Mouse (Mus musculus): ENCODE results near the gene Olfr94. TPM values are rescaled to one million over a fixed set of nuclear protein-coding genes. Genes with fewer than 3 reads are reported as not detected.

Olfr94 gene
- polyA plus RNA-seq (2012; rRNA removed): not detected in 2 replicates

DNA sequence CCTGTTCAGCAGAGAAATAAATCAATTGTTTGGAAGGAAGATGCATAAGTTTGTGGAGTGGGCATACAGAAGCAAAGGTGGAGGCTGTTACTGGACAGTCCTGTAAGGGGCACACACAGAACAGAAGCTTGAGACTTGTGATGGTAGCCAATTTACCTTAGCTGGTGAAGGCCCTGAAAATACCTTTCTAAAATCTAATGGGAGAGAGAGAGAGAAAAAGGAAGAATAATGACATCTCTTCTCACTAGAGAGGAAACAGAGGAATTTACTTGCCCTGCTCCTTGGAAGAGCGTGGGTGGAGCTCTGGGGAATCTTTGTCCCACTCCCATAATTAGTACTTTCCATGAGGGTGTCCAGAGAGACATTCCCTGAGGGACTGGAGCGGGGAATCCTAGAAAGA is at the start of gene Olfr94:
Olfr94 (minus strand) TSS at position 101 of the 400 bp plus-strand sequence.

DNA sequence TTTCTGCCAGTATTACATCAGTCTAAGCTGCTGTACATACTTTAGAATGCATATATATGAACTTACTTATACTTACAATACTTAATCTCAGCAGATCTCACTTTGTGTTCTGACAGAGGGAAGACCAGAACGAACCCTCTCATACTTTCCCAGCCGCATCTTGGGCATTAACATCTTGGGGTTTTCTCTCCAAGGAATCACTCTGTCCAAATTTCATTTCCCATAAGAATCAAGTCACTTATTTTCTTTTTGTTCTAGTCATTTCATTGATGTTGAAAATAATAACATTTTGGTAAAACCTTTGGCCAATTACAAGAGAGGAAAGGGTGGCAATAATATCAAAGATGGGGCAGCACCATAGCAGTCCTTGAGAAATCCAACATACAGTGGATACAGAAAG is 36.4 kb upstream of the Olfr94 start, which contains the start of gene Olfr97:
Olfr97 (minus strand) TSS at position 101 of the 400 bp plus-strand sequence.

DNA sequence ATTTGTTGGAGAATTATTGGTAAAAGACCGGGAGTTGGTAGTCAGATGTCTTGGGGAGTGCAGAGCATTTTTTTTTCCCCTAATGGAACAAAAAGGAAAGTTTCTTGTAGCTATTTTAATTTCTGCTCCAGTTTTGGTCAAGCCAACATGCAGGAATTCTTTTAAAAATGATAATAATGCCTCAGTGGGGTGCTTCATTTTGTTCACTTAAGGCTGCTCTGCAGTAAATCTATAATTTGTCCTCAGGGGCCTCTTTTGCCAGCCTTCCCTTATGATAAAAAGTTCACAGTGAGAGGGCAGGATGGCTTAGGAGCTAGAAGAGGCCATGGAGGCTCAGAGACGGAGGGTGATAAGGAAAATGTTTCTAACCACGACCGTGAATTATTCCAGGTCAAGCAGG is 19.1 kb upstream of the Olfr94 start, which contains the start of gene Olfr96:
Olfr96 (plus strand) TSS at position 301 of the 400 bp plus-strand sequence.

DNA sequence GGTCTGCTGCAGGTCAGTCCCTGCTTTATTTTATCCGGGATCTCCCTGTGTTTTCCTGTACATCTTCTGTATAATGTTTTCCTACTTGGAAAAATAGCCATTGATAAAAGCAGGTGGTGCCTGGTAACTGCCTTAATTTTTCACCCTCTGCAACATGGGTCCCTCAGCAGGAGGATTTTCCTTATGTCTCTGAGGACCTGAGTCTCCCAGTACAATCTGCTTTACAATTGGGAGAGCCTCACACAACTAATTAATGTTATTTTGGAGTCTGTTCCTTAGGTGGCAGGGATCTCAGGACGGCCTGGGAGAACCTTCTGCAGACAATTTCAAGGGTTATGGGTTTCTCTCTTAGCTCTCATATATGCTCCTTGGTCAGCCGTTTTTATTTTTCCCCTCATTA is 12.2 kb upstream of the Olfr94 start, which contains the start of gene Olfr95:
Olfr95 (minus strand) TSS at position 101 of the 400 bp plus-strand sequence.

DNA sequence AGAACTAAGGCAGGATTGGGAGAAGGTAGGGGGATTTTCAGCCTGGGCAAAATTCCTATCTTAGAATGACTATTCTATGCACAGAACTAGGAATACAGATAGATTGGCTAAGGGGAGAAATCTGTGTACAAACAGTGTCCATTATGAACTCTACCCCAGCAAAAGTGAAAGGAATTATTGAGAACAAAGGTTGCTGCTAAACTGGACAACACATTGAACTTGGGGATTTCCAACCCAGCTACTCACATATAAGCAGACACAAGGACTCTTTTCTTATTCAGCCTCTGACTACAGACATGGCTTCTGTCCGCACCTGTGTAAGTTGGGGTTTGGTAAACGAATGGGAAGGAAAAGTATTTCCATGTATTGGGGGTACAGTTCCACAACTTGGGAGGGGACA is 7.1 kb downstream of the Olfr94 start, which contains the start of gene Ubd:
Ubd (plus strand) TSS at position 237 of the 400 bp plus-strand sequence.

DNA sequence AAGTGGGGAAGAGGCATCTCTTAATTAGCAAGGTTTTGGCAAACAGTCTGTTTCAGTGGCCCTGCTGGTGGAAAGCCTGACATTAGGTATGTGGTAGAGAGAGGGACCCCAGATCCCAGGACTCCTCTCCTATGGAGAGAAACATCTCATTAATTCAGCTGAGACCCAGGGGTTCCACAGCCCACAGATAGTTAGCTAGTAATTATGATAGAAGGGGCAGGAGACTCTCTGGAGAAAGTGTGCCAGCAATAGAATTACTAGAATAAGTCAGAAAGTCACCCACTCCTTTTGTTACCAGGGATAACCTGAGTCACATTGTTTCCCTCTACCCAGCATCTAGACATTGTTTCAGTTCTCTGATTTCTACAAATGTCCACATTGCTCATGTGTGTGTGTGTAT is 39.4 kb downstream of the Olfr94 start, which contains the start of gene Olfr93:
Olfr93 (minus strand) TSS at position 101 of the 400 bp plus-strand sequence.

Other genes with a start within 250 kb of the Olfr94 start
- 45.1 and 56.4 TPM in 2 replicates for gene Ppp1r11, start 249.3 kb downstream of the Olfr94 start, polyA plus RNA-seq (2012; rRNA removed)
- 19.3 and 25.8 TPM in 2 replicates for gene Znrd1, start 242.4 kb downstream of the Olfr94 start, polyA plus RNA-seq (2012; rRNA removed)
- gene Znrd1as, start 242.4 kb downstream of the Olfr94 start, polyA plus RNA-seq (2012; rRNA removed): 1.1 and 1.2 TPM in 2 replicates
- gene 2410137M14Rik, start 219.8 kb downstream of the Olfr94 start, polyA plus RNA-seq (2012; rRNA removed): not detected in 2 replicates
- gene H2-M5, start 211.5 kb downstream of the Olfr94 start, polyA plus RNA-seq (2012; rRNA removed): 0.28 TPM in 1 of 2 replicates, not detected in the other
- 1.7 and 1.9 TPM in 2 replicates for gene Zfp57, start 199.8 kb downstream of the Olfr94 start, polyA plus RNA-seq (2012; rRNA removed)
- not detected in 2 replicates for gene Mog, start 177.6 kb downstream of the Olfr94 start, polyA plus RNA-seq (2012; rRNA removed)
- gene Gabbr1, start 155.0 kb downstream of the Olfr94 start, polyA plus RNA-seq (2012; rRNA removed): 20.3 and 20.6 TPM in 2 replicates
- not detected in 2 replicates for gene Olfr90, start 112.5 kb downstream of the Olfr94 start, polyA plus RNA-seq (2012; rRNA removed)
- not detected in 2 replicates for gene Olfr91, start 102.7 kb downstream of the Olfr94 start, polyA plus RNA-seq (2012; rRNA removed)
- gene Olfr92, start 80.9 kb downstream of the Olfr94 start, polyA plus RNA-seq (2012; rRNA removed): not detected in 2 replicates
- not detected in 2 replicates for gene Olfr93, start 39.5 kb downstream of the Olfr94 start, polyA plus RNA-seq (2012; rRNA removed)
- gene Ubd, start 7.1 kb downstream of the Olfr94 start, polyA plus RNA-seq (2012; rRNA removed): 0.21 and 0.38 TPM in 2 replicates
- not detected in 2 replicates for gene Olfr95, start 12.1 kb upstream of the Olfr94 start, polyA plus RNA-seq (2012; rRNA removed)
- gene Olfr96, start 19.2 kb upstream of the Olfr94 start, polyA plus RNA-seq (2012; rRNA removed): not detected in 2 replicates
- gene Olfr97, start 36.3 kb upstream of the Olfr94 start, polyA plus RNA-seq (2012; rRNA removed): not detected in 2 replicates
- gene Olfr98, start 62.8 kb upstream of the Olfr94 start, polyA plus RNA-seq (2012; rRNA removed): not detected in 2 replicates
- 7.4 and 7.7 TPM in 2 replicates for gene H2-M3, start 69.2 kb upstream of the Olfr94 start, polyA plus RNA-seq (2012; rRNA removed)
- gene Olfr99, start 82.5 kb upstream of the Olfr94 start, polyA plus RNA-seq (2012; rRNA removed): not detected in 2 replicates
- not detected in 2 replicates for gene Olfr101, start 103.3 kb upstream of the Olfr94 start, polyA plus RNA-seq (2012; rRNA removed)
- gene Olfr102, start 116.1 kb upstream of the Olfr94 start, polyA plus RNA-seq (2012; rRNA removed): not detected in 2 replicates
- gene Olfr103, start 138.7 kb upstream of the Olfr94 start, polyA plus RNA-seq (2012; rRNA removed): not detected in 2 replicates
- not detected in 2 replicates for gene Olfr104-ps, start 158.6 kb upstream of the Olfr94 start, polyA plus RNA-seq (2012; rRNA removed)
- not detected in 2 replicates for gene Olfr105-ps, start 178.0 kb upstream of the Olfr94 start, polyA plus RNA-seq (2012; rRNA removed)
- not detected in 2 replicates for gene Olfr106-ps, start 189.4 kb upstream of the Olfr94 start, polyA plus RNA-seq (2012; rRNA removed)
- gene Olfr107, start 198.2 kb upstream of the Olfr94 start, polyA plus RNA-seq (2012; rRNA removed): not detected in 2 replicates
- not detected in 2 replicates for gene Olfr108, start 244.5 kb upstream of the Olfr94 start, polyA plus RNA-seq (2012; rRNA removed)

Measured in colon, adult 2 months (tissue).